Mouse (Mus musculus) limb, embryonic 12.5 days (tissue): ENCODE data around the gene Tecpr2. TPM values are rescaled to one million over a fixed set of nuclear protein-coding genes. Genes with fewer than 3 reads are reported as not detected.

Source experiments
- ATAC-seq: fragments of 200-750 bp; cut with Nextera tagmentation; 2 replicates; pipeline ENCODE4 v1.8.0; 2017; ENCODE audit warnings: low read depth, moderate TSS enrichment; ENCODE audit not compliant: insufficient number of reproducible peaks, insufficient read depth, low FRiP score, low TSS enrichment
- H3K27ac ChIP-seq: fragments of 300-500 bp; sonication (generic); 2 replicates; pipeline ENCODE4 v1.5.1; 2016; ENCODE audit warnings: mild to moderate bottlenecking, moderate library complexity
- H3K27me3 ChIP-seq: fragments of 300-500 bp; sonication (generic); 2 replicates; pipeline ENCODE4 v1.6.1; 2016; ENCODE audit warnings: mild to moderate bottlenecking, moderate library complexity
- H3K36me3 ChIP-seq: fragments of 300-500 bp; sonication (generic); 2 replicates; pipeline ENCODE4 v1.6.1; 2016; ENCODE audit warnings: mild to moderate bottlenecking, moderate library complexity
- H3K4me1 ChIP-seq: fragments of 300-500 bp; sonication (generic); replicated peaks from 2 replicates; pipeline ENCODE4 v1.6.1; 2016
- H3K4me2 ChIP-seq: fragments of 300-500 bp; sonication (generic); 2 replicates; pipeline ENCODE4 v1.6.1; 2016; ENCODE audit warnings: mild to moderate bottlenecking, moderate library complexity
- H3K4me3 ChIP-seq: fragments of 300-500 bp; sonication (generic); replicated peaks from 2 replicates; pipeline ENCODE4 v1.5.1; 2016; ENCODE audit warnings: mild to moderate bottlenecking
- H3K9ac ChIP-seq: fragments of 300-500 bp; sonication (generic); replicated peaks from 2 replicates; pipeline ENCODE4 v1.6.1; 2016; ENCODE audit warnings: mild to moderate bottlenecking, moderate library complexity
- H3K9me3 ChIP-seq: fragments of 300-500 bp; sonication (generic); 2 replicates; pipeline ENCODE4 v1.6.1; 2016; ENCODE audit warnings: mild to moderate bottlenecking, moderate library complexity
- WGBS: fragments of 180-500 bp; shearing (Covaris S2); methylation state at CpG from one replicate; pipeline ENCODE4 v1.1.7; 2016; 5-methylcytosine and 5-hydroxymethylcytosine counted together
- polyA plus RNA-seq: library from polyadenylated mRNA; unstranded; fragments of >200 nt; fragmentation: Nextera tagmentation; extraction: Ambion mirVana; gene quantifications from 2 replicates; pipeline ENCODE4 v1.2.1, GENCODE M21; 2016

Gene Tecpr2
- polyA plus RNA-seq, 1 experiment from 2014 or later, result 6.1 TPM

DNA sequence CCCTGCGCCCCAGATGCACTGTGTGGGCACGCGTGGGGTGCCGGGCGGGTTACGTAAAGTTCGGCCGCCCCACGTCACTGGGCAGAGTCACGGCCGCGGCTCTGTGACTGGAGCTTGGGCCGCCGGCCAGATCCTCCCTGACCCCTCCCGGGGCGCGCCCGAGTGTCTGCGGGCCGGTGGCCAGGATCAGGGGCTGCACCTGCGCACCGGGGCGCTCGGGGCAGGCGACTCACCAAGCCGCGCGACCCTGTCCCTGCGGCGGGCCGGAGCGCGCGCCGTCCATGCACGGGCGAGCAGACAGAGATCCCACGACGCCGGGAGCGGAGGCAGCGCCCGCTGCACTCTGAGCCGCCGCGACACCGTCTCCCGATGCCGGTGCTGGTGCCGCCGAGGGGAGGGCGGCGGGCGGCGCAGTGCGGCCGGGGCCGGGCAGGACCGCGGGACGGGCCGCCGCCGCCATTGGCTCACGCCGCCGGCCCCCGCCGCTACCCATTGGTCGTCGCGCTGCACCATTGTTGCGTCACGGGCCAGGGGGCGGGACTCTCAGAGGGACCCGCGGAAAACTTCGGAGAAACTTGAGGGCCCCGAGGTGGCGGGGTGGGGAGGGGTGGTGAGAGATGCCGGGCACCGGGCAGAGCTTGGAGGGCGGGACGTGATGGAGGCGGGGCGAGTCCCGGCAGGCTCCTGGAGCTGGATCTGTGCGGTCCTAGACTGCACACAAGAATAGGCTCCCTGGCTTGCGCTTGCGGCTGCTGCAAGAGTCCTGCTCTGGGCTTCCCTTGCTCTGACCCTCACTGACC lies 89.7 kb downstream of the Tecpr2 start, which contains the start of gene Ankrd9:
Ankrd9 (minus strand) TSS at position 434 of the 800 bp plus-strand sequence.
- peaks cover 36% of the 10 kb centered on the region for H3K36me3 ChIP-seq
- WGBS, result under 1% methylated on average over 90 of the region's 90 CpGs
- H3K4me1 ChIP-seq, result peaks cover 23% of the 10 kb centered on the region
- peak; percentile 96 for ATAC-seq
- H3K4me2 ChIP-seq, result peak within 1 kb of the TSS; percentile 94
- H3K4me3 ChIP-seq, result peak within 1 kb of the TSS; percentile 84
- peak within 1 kb of the TSS; percentile 69; the same call in 1 of the 2 replicates for H3K27ac ChIP-seq
- no peaks in the 10 kb centered on the region for H3K27me3 ChIP-seq
- peak within 1 kb of the TSS; percentile 88 for H3K9ac ChIP-seq
- H3K9me3 ChIP-seq, result no peaks in the 10 kb centered on the region

DNA sequence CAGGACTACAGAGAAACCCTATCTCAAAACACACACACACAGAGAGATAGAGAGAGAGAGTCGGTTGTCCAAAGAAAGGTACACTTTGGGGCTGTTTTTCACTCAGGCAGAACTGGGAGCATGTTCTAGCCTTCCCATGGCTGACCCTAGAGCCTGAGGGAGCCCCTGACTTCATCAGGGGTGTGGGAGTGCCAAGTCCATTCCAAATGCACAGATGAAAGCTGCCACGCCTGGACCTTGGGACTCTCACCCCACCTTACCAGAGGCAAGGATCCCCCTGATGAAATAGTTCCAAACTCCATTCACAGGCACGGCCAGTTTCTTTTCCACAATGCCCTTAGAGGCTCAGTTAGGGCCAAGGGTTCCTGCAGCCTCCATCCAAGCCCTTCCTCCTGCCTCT lies 90.7 kb downstream of the Tecpr2 start:
- Histone ChIP-seq H3K27ac (no peak overlapping the region), H3K27me3 (no peaks in the 10 kb centered on the region), H3K36me3 (peaks cover 26% of the 10 kb centered on the region), H3K9me3 (no peaks in the 10 kb centered on the region), H3K9ac (no peak overlapping the region), H3K4me3 (0 out of 2 replicates have a peak overlapping the region, but pooled peaks have one; percentile 84), H3K4me2 (peak overlapping the region; percentile 94), H3K4me1 (peaks cover 23% of the 10 kb centered on the region)
- no peak for ATAC-seq
- WGBS, result 84% methylated on average over 3 of the region's 3 CpGs

DNA sequence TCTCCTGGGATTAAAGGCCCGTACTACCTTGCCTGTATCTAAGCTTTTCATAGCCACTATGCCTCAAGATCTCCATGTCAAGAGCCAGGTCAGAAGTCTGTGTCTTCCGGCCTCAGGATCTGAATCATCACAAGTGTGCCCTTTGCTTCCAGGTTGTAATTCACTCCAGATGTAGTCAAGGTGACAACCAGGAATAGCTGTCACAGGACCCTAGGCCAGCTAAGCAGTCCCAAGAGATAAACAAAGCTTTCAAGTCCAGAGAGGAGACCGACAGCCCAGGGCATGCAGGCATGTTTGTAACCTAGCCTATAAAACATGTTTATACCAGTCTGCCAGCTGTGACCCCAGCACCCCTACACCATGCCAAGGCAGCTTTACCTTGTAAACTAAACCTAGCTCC lies 92.7 kb downstream of the Tecpr2 start:
- WGBS, result 47% methylated on average over 3 of the region's 3 CpGs
- H3K4me3 ChIP-seq, result no peak overlapping the region
- peaks cover 23% of the 10 kb centered on the region for H3K4me1 ChIP-seq
- H3K27me3 ChIP-seq, result no peaks in the 10 kb centered on the region
- H3K36me3 ChIP-seq, result peaks cover 7% of the 10 kb centered on the region
- no peak overlapping the region for H3K27ac ChIP-seq
- no peak overlapping the region for H3K9ac ChIP-seq
- no peak overlapping the region for H3K4me2 ChIP-seq
- no peaks in the 10 kb centered on the region for H3K9me3 ChIP-seq
- no peak for ATAC-seq

GRCm38 (mm10) chr12:110983083-110983482 lies 94.0 kb downstream of the Tecpr2 start:
- H3K9ac ChIP-seq, result no peak overlapping the region
- H3K4me1 ChIP-seq, result peaks cover 15% of the 10 kb centered on the region
- H3K27me3 ChIP-seq, result no peaks in the 10 kb centered on the region
- WGBS, result 63% methylated on average over 8 of the region's 8 CpGs
- no peak for ATAC-seq
- no peak overlapping the region for H3K4me3 ChIP-seq
- H3K4me2 ChIP-seq, result no peak overlapping the region
- no peaks in the 10 kb centered on the region for H3K36me3 ChIP-seq
- no peak overlapping the region for H3K27ac ChIP-seq
- no peaks in the 10 kb centered on the region for H3K9me3 ChIP-seq

GRCm38 (mm10) chr12:110983714-110984113 lies 94.7 kb downstream of the Tecpr2 start:
- Histone ChIP-seq H3K27ac (no peak overlapping the region), H3K4me1 (peaks cover 12% of the 10 kb centered on the region; the same call in 1 of the 2 replicates), H3K9me3 (no peaks in the 10 kb centered on the region), H3K36me3 (no peaks in the 10 kb centered on the region), H3K9ac (no peak overlapping the region), H3K27me3 (no peaks in the 10 kb centered on the region), H3K4me2 (no peak overlapping the region), H3K4me3 (no peak overlapping the region)
- whole genome bisulfite sequencing, result 89% methylated on average over 8 of the region's 8 CpGs
- ATAC-seq, result no peak

- WGBS, result 67% methylated on average over 4 of the region's 4 CpGs
- Histone ChIP-seq H3K4me3 (no peak overlapping the region), H3K4me1 (peaks cover 9% of the 10 kb centered on the region; the same call in 1 of the 2 replicates), H3K27ac (no peak overlapping the region), H3K4me2 (no peak overlapping the region), H3K36me3 (no peaks in the 10 kb centered on the region), H3K9ac (no peak overlapping the region), H3K27me3 (no peaks in the 10 kb centered on the region), H3K9me3 (no peaks in the 10 kb centered on the region)
- no peak for ATAC-seq
These were observed 95.5 kb downstream of the Tecpr2 start for GRCm38 (mm10) chr12:110984598-110984997.

- Histone ChIP-seq H3K27me3 (no peaks in the 10 kb centered on the region), H3K9ac (no peak overlapping the region), H3K27ac (no peak overlapping the region), H3K4me2 (no peak overlapping the region), H3K4me1 (peaks cover 8% of the 10 kb centered on the region; the same call in 1 of the 2 replicates), H3K36me3 (no peaks in the 10 kb centered on the region), H3K9me3 (no peaks in the 10 kb centered on the region), H3K4me3 (no peak overlapping the region)
- WGBS, result 82% methylated on average over 9 of the region's 9 CpGs
- no peak for ATAC-seq
These were observed 96.1 kb downstream of the Tecpr2 start for GRCm38 (mm10) chr12:110985141-110985540.

DNA sequence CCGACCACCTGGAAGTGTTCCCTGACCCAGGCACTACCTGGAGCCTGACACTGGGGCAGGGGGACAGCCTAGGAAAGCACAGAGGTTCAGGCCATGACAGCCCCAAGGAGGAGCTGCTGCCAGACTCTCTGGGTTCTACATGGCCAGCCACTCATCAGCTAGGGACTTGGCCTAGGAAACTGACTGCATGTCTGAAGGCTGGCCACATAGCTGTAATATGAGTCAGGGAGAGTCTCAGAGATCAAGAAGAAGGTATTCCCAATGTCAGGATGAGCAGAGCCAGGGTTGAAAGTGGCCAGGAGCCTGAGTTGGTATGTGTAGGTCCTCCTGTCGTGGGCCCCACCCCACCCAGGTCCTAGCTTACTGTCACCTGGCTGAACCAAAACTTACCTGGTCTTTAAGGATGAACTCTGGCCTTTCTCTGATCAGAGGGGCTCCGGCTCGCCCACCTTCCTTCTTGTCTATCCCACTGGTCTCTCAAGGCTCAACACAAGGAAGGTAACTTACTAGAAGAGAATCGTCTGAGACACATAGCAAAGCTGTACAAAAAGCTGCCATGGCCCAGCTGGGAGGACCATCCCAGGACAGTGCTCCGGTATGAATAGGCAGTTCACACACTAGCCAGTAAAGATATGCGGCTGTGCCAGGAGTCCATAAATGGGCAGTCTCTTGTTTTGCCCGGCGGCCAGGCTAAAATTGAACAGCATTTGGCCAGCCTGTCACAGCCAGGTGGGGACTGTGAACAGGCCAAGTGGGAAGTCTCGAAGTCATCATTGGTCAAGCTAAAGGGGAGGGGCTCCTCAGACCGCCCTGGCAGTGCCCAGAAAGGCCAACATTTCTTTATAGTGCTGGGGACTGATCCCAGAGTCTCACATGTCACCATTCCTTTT lies 97.7 kb downstream of the Tecpr2 start:
- Histone ChIP-seq H3K4me2 (no peak overlapping the region), H3K9ac (no peak overlapping the region), H3K27me3 (no peaks in the 10 kb centered on the region), H3K9me3 (no peaks in the 10 kb centered on the region), H3K4me1 (peaks cover 14% of the 10 kb centered on the region), H3K36me3 (no peaks in the 10 kb centered on the region), H3K27ac (no peak overlapping the region), H3K4me3 (no peak overlapping the region)
- ATAC-seq, result no peak
- 85% methylated on average over 11 of the region's 11 CpGs for WGBS

DNA sequence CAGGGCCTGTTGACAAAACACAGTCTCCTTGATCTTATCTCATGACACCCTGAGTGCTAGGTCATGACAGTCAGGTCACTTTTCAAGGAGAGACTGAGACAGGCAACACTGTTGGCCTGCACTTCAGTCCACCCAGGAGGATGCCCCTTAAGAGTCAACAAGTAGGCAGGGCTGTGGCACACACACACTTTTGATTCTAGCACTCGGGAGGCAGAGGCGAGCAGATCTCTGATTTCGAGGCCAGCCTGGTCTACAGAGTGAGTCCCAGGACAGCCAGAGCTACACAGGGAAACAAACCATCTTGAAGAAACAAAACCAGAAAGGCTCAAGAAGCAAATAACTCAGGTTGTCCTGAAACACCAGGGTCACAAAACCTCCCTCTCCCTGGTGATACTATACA lies 100.3 kb downstream of the Tecpr2 start:
- no peak for ATAC-seq
- H3K4me2 ChIP-seq, result no peak overlapping the region
- H3K27me3 ChIP-seq, result no peaks in the 10 kb centered on the region
- no peak overlapping the region for H3K9ac ChIP-seq
- no peaks in the 10 kb centered on the region for H3K36me3 ChIP-seq
- no peaks in the 10 kb centered on the region for H3K9me3 ChIP-seq
- 89% methylated on average over 3 of the region's 3 CpGs for WGBS
- peaks cover 6% of the 10 kb centered on the region; the same call in 1 of the 2 replicates for H3K4me1 ChIP-seq
- H3K27ac ChIP-seq, result no peak overlapping the region
- H3K4me3 ChIP-seq, result no peak overlapping the region

- Histone ChIP-seq H3K4me3 (no peak overlapping the region), H3K4me1 (peaks cover 6% of the 10 kb centered on the region; the same call in 1 of the 2 replicates), H3K27me3 (no peaks in the 10 kb centered on the region), H3K4me2 (no peak overlapping the region), H3K9ac (no peak overlapping the region), H3K36me3 (no peaks in the 10 kb centered on the region), H3K27ac (no peak overlapping the region), H3K9me3 (no peaks in the 10 kb centered on the region)
- 88% methylated on average over 7 of the region's 7 CpGs for WGBS
- ATAC-seq, result no peak
These were observed 101.4 kb downstream of the Tecpr2 start for GRCm38 (mm10) chr12:110990500-110990899.
